Mouse (Mus musculus): Measurements from ENCODE around the gene Xpo4. TPM values are rescaled to one million over a fixed set of nuclear protein-coding genes. Genes with fewer than 3 reads are reported as not detected.
"Not testable (repeated sequence)": the region's sequence is repeated elsewhere in the genome, so short reads cannot be mapped to it uniquely, and the experiment has no call there.

Xpo4 gene
- total RNA-seq, 1 experiment, result 42.2 TPM

- H3K9me3 ChIP-seq (ENCODE audit: control insufficient read depth, insufficient read depth, low read depth, low read length), result no peaks in the 10 kb centered on the region
- no peak overlapping the region for H3K27ac ChIP-seq (ENCODE audit: insufficient read depth, low read depth, low read length, poor library complexity, severe bottlenecking)
- H3K4me3 ChIP-seq (ENCODE audit: insufficient read depth in 1 of 2, low read depth in 1 of 2, low read length in 2 of 2, poor library complexity in 1 of 2, severe bottlenecking in 1 of 2), result no peak overlapping the region
- no peak for DNase-seq (ENCODE audit: low read depth, low spot score)
- no peak overlapping the region for H3K9ac ChIP-seq (ENCODE audit: insufficient read depth, low read depth, low read length, poor library complexity, severe bottlenecking)
- no peak for TF ChIP-seq HCFC1 (IDR thresholded peaks at IDR 0.05; ENCODE audit: borderline replicate concordance, insufficient read depth, low read length)
- no peak for TF ChIP-seq ZNF384 (IDR thresholded peaks at IDR 0.05; ENCODE audit: low read depth, low read length)
- TF ChIP-seq ZC3H11A (IDR thresholded peaks at IDR 0.05; ENCODE audit: borderline replicate concordance, low read depth, low read length), result no peak
- TF ChIP-seq CHD2 (IDR thresholded peaks at IDR 0.05; ENCODE audit: low read depth, low read length), result no peak
- TF ChIP-seq MAFK (IDR thresholded peaks at IDR 0.05; ENCODE audit: insufficient read depth, low read depth, low read length), result no peak
- H3K4me1 ChIP-seq (ENCODE audit: control insufficient read depth in 2 of 2, insufficient read depth in 2 of 2, low read length in 2 of 2, poor library complexity in 1 of 2), result peaks cover 0 to 2% of the 10 kb centered on the region in 2 experiments; a peak in 2 of 4 replicates
- H3K36me3 ChIP-seq (ENCODE audit: control insufficient read depth, insufficient read depth, low read length, poor library complexity, severe bottlenecking), result peaks cover 5% of the 10 kb centered on the region
- in situ Hi-C loops (cut with MboI; ENCODE audit: low sequenced_read_pairs in 2 of 2, unreplicated experiment in 2 of 2), result no loop called here
These were observed 6.9 kb downstream of the Xpo4 start for GRCm38 (mm10) chr14:57658301-57658700.

- H3K4me3 ChIP-seq (ENCODE audit: insufficient read depth in 1 of 2, low read depth in 1 of 2, low read length in 2 of 2, poor library complexity in 1 of 2, severe bottlenecking in 1 of 2), result no peak overlapping the region
These were observed 7.7 kb downstream of the Xpo4 start for GRCm38 (mm10) chr14:57657500-57657899.

DNA sequence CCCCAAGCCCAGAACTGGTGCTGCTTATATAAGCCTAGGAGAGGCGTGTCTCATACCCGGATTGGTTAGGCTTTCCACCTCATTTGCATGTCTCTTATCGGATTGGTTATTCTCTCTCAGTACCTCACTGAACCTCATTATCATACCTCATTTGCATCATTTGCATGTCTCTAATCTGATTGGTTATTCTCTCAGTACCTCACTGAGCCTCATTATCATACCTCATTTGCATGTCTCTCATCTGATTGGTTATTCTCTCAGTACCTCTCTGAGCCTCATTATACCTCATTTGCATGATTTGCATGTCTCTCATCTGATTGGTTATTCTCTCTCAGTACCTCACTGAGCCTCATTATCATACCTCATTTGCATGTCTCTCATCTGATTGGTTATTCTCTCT, 8.7 kb downstream of the Xpo4 start:
- H3K4me1 ChIP-seq (ENCODE audit: control insufficient read depth in 2 of 2, insufficient read depth in 2 of 2, low read length in 2 of 2, poor library complexity in 1 of 2); H3K9ac ChIP-seq (ENCODE audit: insufficient read depth, low read depth, low read length, poor library complexity, severe bottlenecking); H3K9me3 ChIP-seq (ENCODE audit: control insufficient read depth, insufficient read depth, low read depth, low read length); DNase-seq (ENCODE audit: low read depth, low spot score); H3K27ac ChIP-seq (ENCODE audit: insufficient read depth, low read depth, low read length, poor library complexity, severe bottlenecking); H3K36me3 ChIP-seq (ENCODE audit: control insufficient read depth, insufficient read depth, low read length, poor library complexity, severe bottlenecking); H3K4me3 ChIP-seq (ENCODE audit: insufficient read depth in 1 of 2, low read depth in 1 of 2, low read length in 2 of 2, poor library complexity in 1 of 2, severe bottlenecking in 1 of 2); in situ Hi-C loops (cut with MboI; ENCODE audit: low sequenced_read_pairs in 2 of 2, unreplicated experiment in 2 of 2): not testable (repeated sequence)

More at GRCm38 (mm10) chr14:57657500-57657899, 7.7 kb downstream of the Xpo4 start:
- Histone ChIP-seq H3K27ac (ENCODE audit: insufficient read depth, low read depth, low read length, poor library complexity, severe bottlenecking) (no peak overlapping the region), H3K9ac (ENCODE audit: insufficient read depth, low read depth, low read length, poor library complexity, severe bottlenecking) (no peak overlapping the region), H3K36me3 (ENCODE audit: control insufficient read depth, insufficient read depth, low read length, poor library complexity, severe bottlenecking) (peaks cover 5% of the 10 kb centered on the region), H3K4me1 (ENCODE audit: control insufficient read depth in 2 of 2, insufficient read depth in 2 of 2, low read length in 2 of 2, poor library complexity in 1 of 2) (peaks cover 0 to 2% of the 10 kb centered on the region in 2 experiments; a peak in 2 of 4 replicates), H3K9me3 (ENCODE audit: control insufficient read depth, insufficient read depth, low read depth, low read length) (no peaks in the 10 kb centered on the region)
- DNase-seq (ENCODE audit: low read depth, low spot score), result no peak
- TF ChIP-seq HCFC1 (IDR thresholded peaks at IDR 0.05; ENCODE audit: borderline replicate concordance, insufficient read depth, low read length) (no peak), MAFK (IDR thresholded peaks at IDR 0.05; ENCODE audit: insufficient read depth, low read depth, low read length) (no peak), ZC3H11A (IDR thresholded peaks at IDR 0.05; ENCODE audit: borderline replicate concordance, low read depth, low read length) (no peak), ZNF384 (IDR thresholded peaks at IDR 0.05; ENCODE audit: low read depth, low read length) (no peak), CHD2 (IDR thresholded peaks at IDR 0.05; ENCODE audit: low read depth, low read length) (no peak)
- in situ Hi-C loops (cut with MboI; ENCODE audit: low sequenced_read_pairs in 2 of 2, unreplicated experiment in 2 of 2), result no loop called here

DNA sequence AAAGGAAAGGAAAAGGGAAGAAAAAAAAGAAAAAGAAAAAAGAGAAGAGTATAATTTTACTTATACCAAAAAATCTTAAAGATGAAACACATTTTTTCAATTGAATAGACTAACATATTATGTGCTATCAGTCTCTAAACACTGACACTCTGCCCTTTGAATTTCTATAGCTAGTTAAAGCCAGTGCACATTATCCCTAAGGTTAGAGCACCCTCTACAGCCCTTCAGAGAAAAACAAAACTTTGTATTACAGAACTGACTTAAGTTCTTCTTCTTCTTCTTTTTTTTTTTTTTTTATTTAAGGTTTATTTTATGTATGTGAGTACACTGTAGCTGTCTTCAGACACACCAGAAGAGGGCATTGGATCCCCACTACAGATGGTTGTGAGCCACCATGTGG, 15.7 kb downstream of the Xpo4 start:
- Histone ChIP-seq H3K36me3 (ENCODE audit: control insufficient read depth, insufficient read depth, low read length, poor library complexity, severe bottlenecking) (no peaks in the 10 kb centered on the region; the same call in 1 of the 2 replicates), H3K9me3 (ENCODE audit: control insufficient read depth, insufficient read depth, low read depth, low read length) (no peaks in the 10 kb centered on the region), H3K27ac (ENCODE audit: insufficient read depth, low read depth, low read length, poor library complexity, severe bottlenecking) (no peak overlapping the region), H3K4me3 (ENCODE audit: insufficient read depth in 1 of 2, low read depth in 1 of 2, low read length in 2 of 2, poor library complexity in 1 of 2, severe bottlenecking in 1 of 2) (no peak overlapping the region), H3K9ac (ENCODE audit: insufficient read depth, low read depth, low read length, poor library complexity, severe bottlenecking) (no peak overlapping the region), H3K4me1 (ENCODE audit: control insufficient read depth in 2 of 2, insufficient read depth in 2 of 2, low read length in 2 of 2, poor library complexity in 1 of 2) (0 out of 4 replicates have a peak, but pooled peaks cover 0 to 2% of the 10 kb centered on the region in 2 experiments)
- TF ChIP-seq MAFK (IDR thresholded peaks at IDR 0.05; ENCODE audit: insufficient read depth, low read depth, low read length) (no peak), HCFC1 (IDR thresholded peaks at IDR 0.05; ENCODE audit: borderline replicate concordance, insufficient read depth, low read length) (no peak), CHD2 (IDR thresholded peaks at IDR 0.05; ENCODE audit: low read depth, low read length) (no peak), ZNF384 (IDR thresholded peaks at IDR 0.05; ENCODE audit: low read depth, low read length) (no peak), ZC3H11A (IDR thresholded peaks at IDR 0.05; ENCODE audit: borderline replicate concordance, low read depth, low read length) (no peak)
- in situ Hi-C loops (cut with MboI; ENCODE audit: low sequenced_read_pairs in 2 of 2, unreplicated experiment in 2 of 2), result no loop called here
- no peak for DNase-seq (ENCODE audit: low read depth, low spot score)

- H3K4me3 ChIP-seq (ENCODE audit: insufficient read depth in 1 of 2, low read depth in 1 of 2, low read length in 2 of 2, poor library complexity in 1 of 2, severe bottlenecking in 1 of 2), result no peak overlapping the region
- no peaks in the 10 kb centered on the region; the same call in 1 of the 2 replicates for H3K36me3 ChIP-seq (ENCODE audit: control insufficient read depth, insufficient read depth, low read length, poor library complexity, severe bottlenecking)
- H3K27ac ChIP-seq (ENCODE audit: insufficient read depth, low read depth, low read length, poor library complexity, severe bottlenecking), result no peak overlapping the region
- H3K9ac ChIP-seq (ENCODE audit: insufficient read depth, low read depth, low read length, poor library complexity, severe bottlenecking), result no peak overlapping the region
- DNase-seq (ENCODE audit: low read depth, low spot score), result no peak
- in situ Hi-C loops (cut with MboI; ENCODE audit: low sequenced_read_pairs in 2 of 2, unreplicated experiment in 2 of 2), result no loop called here
- H3K9me3 ChIP-seq (ENCODE audit: control insufficient read depth, insufficient read depth, low read depth, low read length), result no peaks in the 10 kb centered on the region
- 0 out of 4 replicates have a peak, but pooled peaks cover 0 to under 1% of the 10 kb centered on the region in 2 experiments for H3K4me1 ChIP-seq (ENCODE audit: control insufficient read depth in 2 of 2, insufficient read depth in 2 of 2, low read length in 2 of 2, poor library complexity in 1 of 2)
- no peak for TF ChIP-seq ZC3H11A (IDR thresholded peaks at IDR 0.05; ENCODE audit: borderline replicate concordance, low read depth, low read length)
- TF ChIP-seq HCFC1 (IDR thresholded peaks at IDR 0.05; ENCODE audit: borderline replicate concordance, insufficient read depth, low read length), result no peak
- TF ChIP-seq ZNF384 (IDR thresholded peaks at IDR 0.05; ENCODE audit: low read depth, low read length), result no peak
- TF ChIP-seq MAFK (IDR thresholded peaks at IDR 0.05; ENCODE audit: insufficient read depth, low read depth, low read length), result no peak
- no peak for TF ChIP-seq CHD2 (IDR thresholded peaks at IDR 0.05; ENCODE audit: low read depth, low read length)
These were observed 19.1 kb downstream of the Xpo4 start for GRCm38 (mm10) chr14:57646155-57646554.

Measured in ES-E14 (cell line).